In the genomic region with DNA sequence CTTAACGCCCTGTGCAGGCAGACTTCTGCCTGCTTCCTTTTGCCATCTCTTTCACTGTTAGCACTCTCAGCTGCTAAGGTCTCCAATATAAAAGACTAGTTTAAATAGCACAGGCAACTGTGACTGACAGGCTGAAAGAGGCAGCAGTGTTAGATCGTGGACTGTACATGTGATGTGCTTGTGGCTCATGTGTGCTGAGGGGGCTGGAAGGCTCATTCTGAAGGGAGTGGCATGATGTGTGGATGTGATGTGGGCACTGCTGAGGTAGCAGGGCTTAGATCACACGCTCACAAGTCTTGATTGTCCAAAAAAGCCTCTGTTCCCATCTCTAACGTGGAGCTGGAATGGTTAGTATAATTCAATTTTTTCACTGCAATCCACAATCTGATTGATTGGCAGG, we compare ENCODE assay signal across 20 mouse cellular contexts. TPM values are rescaled to one million over a fixed set of nuclear protein-coding genes. Genes with fewer than 3 reads are reported as not detected.
A peak's percentile ranks its signal among the peaks of the same experiment; 100 is the strongest.
DNase-seq lines count a peak whose midpoint lies in the region; ATAC-seq and TF ChIP-seq lines count a peak whose summit lies in the region.
"Had no signal": no experiment of that assay in that cellular context is flagged by ENCODE, and none has a peak within 500 bp of the region (broad histone marks: within the 10 kb centered on the region; RNA-seq: fewer than 3 reads in every experiment).

No protein-coding gene starts in this region.

- H3K36me3 ChIP-seq in forebrain, postnatal 0 days (ENCODE audit: insufficient read depth) = peaks cover 59% of the 10 kb centered on the region
- peaks cover 58% of the 10 kb centered on the region for H3K36me3 ChIP-seq in forebrain, embryonic 10.5 days (replicated peaks)
- H3K36me3 ChIP-seq in midbrain, postnatal 0 days (ENCODE audit: insufficient read depth, low read length) = peaks cover 22% of the 10 kb centered on the region
- H3K36me3 ChIP-seq in midbrain, embryonic 16.5 days (ENCODE audit: control insufficient read depth, insufficient read depth, low read length) = peaks cover 15% of the 10 kb centered on the region; the same call in 1 of the 2 replicates

- DNase-seq in forebrain, postnatal 0 days = no peak
- DNase-seq in forebrain, embryonic 10.5 days (ENCODE audit: extremely low spot score, low spot score) = no peak
- no peak for DNase-seq in layer of hippocampus, adult 2 months (ENCODE audit: low spot score in 2 of 2)
- DNase-seq in layer of hippocampus, adult 9-10 months (ENCODE audit: low spot score) = no peak
- DNase-seq in midbrain, postnatal 0 days (ENCODE audit: low spot score) = no peak
- DNase-seq in adrenal gland, adult 8-10 months = no peak
- DNase-seq: adrenal gland, postnatal 14 days; cerebellum, adult 18-20 months; cerebellum, adult 9-11 months; cerebellum, postnatal 36 days; gastrocnemius, postnatal 36 days; heart, adult 11 months had no signal

- 0 out of 2 replicates have a peak, but pooled peaks have one; percentile 20 for ATAC-seq in forebrain, postnatal 0 days
- ATAC-seq in midbrain, postnatal 0 days (ENCODE audit: low FRiP score) = no peak
- ATAC-seq in midbrain, embryonic 16.5 days = no peak
- ATAC-seq: forebrain, embryonic 16.5 days; hindbrain, embryonic 16.5 days; inflammation-experienced regulatory T-cells, adult 6 months had no signal

- no peak overlapping the region for H3K4me3 ChIP-seq in forebrain, postnatal 0 days (ENCODE audit: low read depth, low read length)
- H3K4me3 ChIP-seq in forebrain, embryonic 10.5 days = no peak overlapping the region
- H3K4me3 ChIP-seq in layer of hippocampus, adult 2 months = no peak overlapping the region
- H3K4me3 ChIP-seq in midbrain, postnatal 0 days (ENCODE audit: low read depth, low read length) = no peak overlapping the region
- H3K4me3 ChIP-seq in midbrain, embryonic 16.5 days (ENCODE audit: low read depth, low read length) = no peak overlapping the region
- H3K4me3 ChIP-seq: embryonic facial prominence, embryonic 10.5 days; heart, embryonic 15.5 days; hindbrain, embryonic 10.5 days had no signal

- no peaks in the 10 kb centered on the region for H3K9me3 ChIP-seq in forebrain, postnatal 0 days (ENCODE audit: low read length)
- H3K9me3 ChIP-seq in forebrain, embryonic 10.5 days = no peaks in the 10 kb centered on the region
- H3K9me3 ChIP-seq in midbrain, postnatal 0 days (ENCODE audit: low read length) = no peaks in the 10 kb centered on the region
- H3K9me3 ChIP-seq in midbrain, embryonic 16.5 days (replicated peaks; ENCODE audit: control insufficient read depth, low read length, poor library complexity, severe bottlenecking) = no peaks in the 10 kb centered on the region
- H3K9me3 ChIP-seq: embryonic facial prominence, embryonic 10.5 days; heart, embryonic 15.5 days; hindbrain, embryonic 10.5 days had no signal

- H3K4me2 ChIP-seq in forebrain, postnatal 0 days (ENCODE audit: low read depth) = no peak overlapping the region
- no peak overlapping the region for H3K4me2 ChIP-seq in midbrain, postnatal 0 days (ENCODE audit: low read depth, low read length, poor library complexity, severe bottlenecking)
- no peak overlapping the region for H3K4me2 ChIP-seq in midbrain, embryonic 16.5 days (ENCODE audit: low read length)
- H3K4me2 ChIP-seq: heart, embryonic 15.5 days had no signal

- 64% methylated on average over 4 of the region's 4 CpGs for WGBS in forebrain, postnatal 0 days
- 92% methylated on average over 4 of the region's 4 CpGs for WGBS in forebrain, embryonic 10.5 days
- WGBS in midbrain, postnatal 0 days = 76% methylated on average over 4 of the region's 4 CpGs
- WGBS in midbrain, embryonic 16.5 days = 76% methylated on average over 4 of the region's 4 CpGs

- TF ChIP-seq CTCF in forebrain, postnatal 0 days (IDR thresholded peaks at IDR 0.05; ENCODE audit: low read depth) = no peak
- TF ChIP-seq CTCF in layer of hippocampus, adult 2 months (conservative IDR thresholded peaks at IDR 0.05) = no peak
- no peak for TF ChIP-seq CTCF in midbrain, postnatal 0 days (IDR thresholded peaks at IDR 0.05)

- H3K4me1 ChIP-seq in forebrain, postnatal 0 days (ENCODE audit: insufficient read depth) = no peaks in the 10 kb centered on the region
- H3K4me1 ChIP-seq in forebrain, embryonic 10.5 days = no peaks in the 10 kb centered on the region
- H3K4me1 ChIP-seq in midbrain, postnatal 0 days (ENCODE audit: insufficient read depth, low read length) = no peaks in the 10 kb centered on the region
- peaks cover 4% of the 10 kb centered on the region; the same call in 1 of the 2 replicates for H3K4me1 ChIP-seq in midbrain, embryonic 16.5 days (ENCODE audit: control insufficient read depth, insufficient read depth, low read length)
- H3K4me1 ChIP-seq: hindbrain, embryonic 10.5 days had no signal

- no peaks in the 10 kb centered on the region for H3K27me3 ChIP-seq in forebrain, postnatal 0 days (ENCODE audit: insufficient read depth, low read length)
- H3K27me3 ChIP-seq in forebrain, embryonic 10.5 days (ENCODE audit: poor library complexity, severe bottlenecking) = no peaks in the 10 kb centered on the region
- H3K27me3 ChIP-seq in midbrain, postnatal 0 days (ENCODE audit: insufficient read depth, low read length) = no peaks in the 10 kb centered on the region
- H3K27me3 ChIP-seq in midbrain, embryonic 16.5 days (ENCODE audit: control insufficient read depth, insufficient read depth, low read depth, low read length) = no peaks in the 10 kb centered on the region
- H3K27me3 ChIP-seq: heart, embryonic 15.5 days had no signal

- no peak overlapping the region for H3K9ac ChIP-seq in forebrain, postnatal 0 days
- no peak overlapping the region for H3K9ac ChIP-seq in midbrain, postnatal 0 days (replicated peaks; ENCODE audit: low read length, poor library complexity, severe bottlenecking)
- H3K9ac ChIP-seq in midbrain, embryonic 16.5 days (ENCODE audit: low read depth, low read length) = no peak overlapping the region
- H3K9ac ChIP-seq: heart, embryonic 15.5 days had no signal

- no peak overlapping the region for H3K27ac ChIP-seq in forebrain, postnatal 0 days (ENCODE audit: low read depth, low read length)
- no peak overlapping the region for H3K27ac ChIP-seq in forebrain, embryonic 10.5 days
- H3K27ac ChIP-seq in layer of hippocampus, adult 2 months = peak overlapping the region; percentile 66; the same call in 1 of the 2 replicates
- H3K27ac ChIP-seq in midbrain, postnatal 0 days (ENCODE audit: low read depth, low read length) = 0 out of 2 replicates have a peak overlapping the region, but pooled peaks have one; percentile 13
- no peak overlapping the region; the same call in 1 of the 2 replicates for H3K27ac ChIP-seq in midbrain, embryonic 16.5 days (ENCODE audit: low read length)
- H3K27ac ChIP-seq: embryonic facial prominence, embryonic 10.5 days; heart, embryonic 15.5 days; hindbrain, embryonic 10.5 days had no signal

RNA-seq across cellular contexts. Expression of a gene that starts 40.9 kb away (rescaled TPM):
- total RNA-seq in forebrain, postnatal 0 days (2014; rRNA removed) = 0.62 and 3.6 TPM in 2 replicates
- 0.21 and 0.33 TPM in 2 replicates for polyA plus RNA-seq in forebrain, postnatal 0 days (2015; fragmentation: Nextera tagmentation; extraction: Ambion mirVana)
- polyA plus RNA-seq in forebrain, embryonic 10.5 days (2016; fragmentation: Nextera tagmentation; extraction: Ambion mirVana) = 0.20 and 0.27 TPM in 2 replicates
- total RNA-seq in layer of hippocampus, adult 2 months (2021) = under 1 TPM in 1 of 2 experiments, not detected in 1; 0.49 TPM
- total RNA-seq in midbrain, postnatal 0 days (2014; rRNA removed) = 0.66 TPM in 1 of 2 replicates, not detected in the other
- 0.53 and 0.69 TPM in 2 replicates for polyA plus RNA-seq in midbrain, postnatal 0 days (2015; fragmentation: Nextera tagmentation; extraction: Ambion mirVana)
- polyA plus RNA-seq in midbrain, embryonic 16.5 days (2015; fragmentation: Nextera tagmentation; extraction: Ambion mirVana) = 0.40 TPM in 1 of 2 replicates, not detected in the other
- 1 to 10 TPM in 1 of 4 experiments, under 1 TPM in 1, not detected in 2; 0.96 to 4.0 TPM for total RNA-seq in adrenal gland, adult 8-10 months (2022)
- total RNA-seq: MEL had no signal
- polyA plus RNA-seq: forebrain, embryonic 16.5 days; inflammation-experienced regulatory T-cells, adult 6 months had no signal

RNA-seq across cellular contexts. Expression of a gene that starts 46.9 kb away (rescaled TPM):
- total RNA-seq in forebrain, postnatal 0 days (2014; rRNA removed) = 0.19 TPM in 1 of 2 replicates, not detected in the other
- not detected in 2 replicates for polyA plus RNA-seq in forebrain, postnatal 0 days (2015; fragmentation: Nextera tagmentation; extraction: Ambion mirVana)
- 0.10 TPM in 1 of 2 replicates, not detected in the other for polyA plus RNA-seq in forebrain, embryonic 10.5 days (2016; fragmentation: Nextera tagmentation; extraction: Ambion mirVana)
- total RNA-seq in layer of hippocampus, adult 2 months (2021) = not detected
- 0.14 and 0.16 TPM in 2 replicates for total RNA-seq in midbrain, postnatal 0 days (2014; rRNA removed)
- 0.15 and 0.16 TPM in 2 replicates for polyA plus RNA-seq in midbrain, postnatal 0 days (2015; fragmentation: Nextera tagmentation; extraction: Ambion mirVana)
- not detected in 2 replicates for polyA plus RNA-seq in midbrain, embryonic 16.5 days (2015; fragmentation: Nextera tagmentation; extraction: Ambion mirVana)
- 10 to 100 TPM; 11.8 to 73.3 (median 21.2) TPM for total RNA-seq in adrenal gland, adult 8-10 months (2022)
- total RNA-seq: MEL had no signal
- polyA plus RNA-seq: forebrain, embryonic 16.5 days; hindbrain, embryonic 10.5 days; hindbrain, embryonic 16.5 days had no signal

Comparison
In these comparisons a context has a peak if more than half of its experiments do, and no peak if none do; other contexts are left out.
1. H3K27ac ChIP-seq: peak in layer of hippocampus, adult 2 months (single experiment) and midbrain, postnatal 0 days (single experiment); none in forebrain, postnatal 0 days (single experiment), forebrain, embryonic 10.5 days (single experiment) and midbrain, embryonic 16.5 days (single experiment).
2. RNA of a gene that starts 46.9 kb away (total RNA-seq): 11.8 to 73.3 TPM in adrenal gland, adult 8-10 months; 0.19 TPM in forebrain, postnatal 0 days, 0.14 to 0.16 TPM in midbrain, postnatal 0 days and not detected in layer of hippocampus, adult 2 months; every median in the first group is over 10 times any median in the second.